Mouse (Mus musculus) layer of hippocampus, adult 8-10 months (tissue): ENCODE measurements around the gene Bach2. TPM values are rescaled to one million over a fixed set of nuclear protein-coding genes. Genes with fewer than 3 reads are reported as not detected.

Experiments
- DNase-seq, 2 experiments: peaks; one replicate each; pipeline ENCODE4 v3.0.0; 2022; ENCODE audit warnings: low spot score in 2 of 2
- total RNA-seq, 4 experiments: library from RNA; stranded (reverse); gene quantifications; 2 replicates each; pipeline ENCODE4 v1.2.4; 2022

Bach2 gene
- total RNA-seq, 4 experiments from 2014 or later = 15.1 to 17.9 (median 17.0) TPM

DNA sequence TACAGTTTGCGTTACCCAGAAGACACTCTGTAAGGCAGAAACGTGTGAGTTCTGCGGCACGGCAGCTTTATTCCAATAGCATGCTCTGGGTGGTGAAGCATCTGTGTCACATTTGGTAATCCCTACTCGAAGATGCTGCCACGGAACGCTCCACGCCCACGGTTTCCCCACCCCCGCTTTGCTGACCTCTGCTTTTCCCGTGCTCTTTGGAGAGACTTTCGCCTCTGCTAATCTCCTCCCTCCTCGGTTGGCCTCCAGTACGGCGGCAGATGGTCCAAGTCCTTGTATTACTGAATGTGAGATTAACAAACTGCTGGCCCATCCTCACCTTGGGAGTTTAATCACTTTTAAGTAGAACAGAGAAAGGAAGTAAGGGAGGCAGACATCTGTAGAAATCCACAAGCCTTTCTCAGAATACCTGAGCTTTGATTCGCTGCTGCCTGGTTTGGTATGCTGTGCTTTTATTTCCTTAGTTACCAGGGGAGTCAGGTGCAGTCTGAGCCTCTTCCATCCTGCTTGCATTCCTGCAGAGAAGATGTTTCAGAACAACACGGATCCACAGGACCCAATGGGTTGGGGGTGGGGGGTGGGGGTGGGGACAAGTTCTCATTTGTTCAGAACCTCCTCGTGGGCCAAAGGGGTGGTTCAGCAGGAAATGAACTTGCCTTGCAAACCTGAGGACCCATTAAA lies 242.9 kb downstream of the Bach2 start:
- no peak for DNase-seq

DNA sequence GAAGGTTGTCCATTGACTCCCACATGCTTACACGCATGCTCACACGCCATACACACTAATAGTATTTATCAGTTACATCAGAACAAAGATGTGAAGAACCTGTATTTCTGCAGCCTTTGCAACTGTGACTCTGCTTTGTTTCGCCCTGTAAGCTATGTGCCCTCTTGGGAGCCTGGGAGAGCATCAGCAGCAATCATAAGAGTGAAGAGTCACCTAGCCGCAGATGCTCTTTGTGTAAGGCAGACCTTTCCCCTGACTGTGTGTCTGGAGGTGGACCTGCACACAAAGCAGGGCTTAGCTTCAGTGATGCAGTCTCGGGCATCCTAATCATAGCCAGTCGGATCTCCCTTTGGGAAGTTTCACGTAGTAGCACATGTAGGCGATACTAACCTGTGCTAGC lies 243.5 kb downstream of the Bach2 start:
- DNase-seq = no peak

DNA sequence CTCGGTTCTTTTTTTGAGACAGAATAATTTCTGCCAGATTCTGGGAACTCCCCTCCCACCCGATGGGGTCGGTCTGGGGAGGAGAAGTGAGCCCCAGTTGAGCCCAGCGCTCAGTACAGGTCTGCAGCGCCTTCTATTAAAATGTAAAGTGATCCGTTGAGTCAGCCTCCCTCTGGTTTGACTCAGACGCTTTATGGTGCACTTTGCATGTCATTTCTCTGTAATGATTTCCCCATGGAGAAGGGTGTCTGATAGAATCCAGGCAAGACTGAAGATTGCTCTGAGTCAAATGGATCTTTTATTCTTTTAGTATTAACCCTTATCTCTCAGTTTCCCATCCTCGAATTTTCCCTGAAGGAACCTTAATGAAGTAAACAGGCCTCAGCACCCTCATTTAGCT lies 244.3 kb downstream of the Bach2 start:
- DNase-seq = no peak

DNA sequence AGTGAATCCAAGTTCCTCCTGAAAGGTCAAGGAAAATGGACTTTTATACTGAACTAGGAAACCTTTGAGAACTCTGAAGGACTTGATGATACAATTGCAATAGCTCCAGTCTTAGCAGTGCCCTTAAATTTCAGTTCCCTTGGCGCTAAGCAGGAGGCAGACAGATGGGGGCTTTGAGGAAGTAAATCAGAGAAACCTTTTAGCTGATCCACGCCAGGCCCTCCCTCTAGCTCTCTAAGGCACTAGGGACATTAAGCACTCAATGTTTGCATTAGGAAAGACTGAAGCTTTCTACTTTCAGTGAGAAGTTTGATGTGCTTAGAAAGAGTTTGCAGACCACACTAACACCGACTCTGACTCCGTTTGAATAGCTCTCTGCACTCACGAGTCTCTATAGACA lies 247.2 kb downstream of the Bach2 start:
- no peak for DNase-seq

DNA sequence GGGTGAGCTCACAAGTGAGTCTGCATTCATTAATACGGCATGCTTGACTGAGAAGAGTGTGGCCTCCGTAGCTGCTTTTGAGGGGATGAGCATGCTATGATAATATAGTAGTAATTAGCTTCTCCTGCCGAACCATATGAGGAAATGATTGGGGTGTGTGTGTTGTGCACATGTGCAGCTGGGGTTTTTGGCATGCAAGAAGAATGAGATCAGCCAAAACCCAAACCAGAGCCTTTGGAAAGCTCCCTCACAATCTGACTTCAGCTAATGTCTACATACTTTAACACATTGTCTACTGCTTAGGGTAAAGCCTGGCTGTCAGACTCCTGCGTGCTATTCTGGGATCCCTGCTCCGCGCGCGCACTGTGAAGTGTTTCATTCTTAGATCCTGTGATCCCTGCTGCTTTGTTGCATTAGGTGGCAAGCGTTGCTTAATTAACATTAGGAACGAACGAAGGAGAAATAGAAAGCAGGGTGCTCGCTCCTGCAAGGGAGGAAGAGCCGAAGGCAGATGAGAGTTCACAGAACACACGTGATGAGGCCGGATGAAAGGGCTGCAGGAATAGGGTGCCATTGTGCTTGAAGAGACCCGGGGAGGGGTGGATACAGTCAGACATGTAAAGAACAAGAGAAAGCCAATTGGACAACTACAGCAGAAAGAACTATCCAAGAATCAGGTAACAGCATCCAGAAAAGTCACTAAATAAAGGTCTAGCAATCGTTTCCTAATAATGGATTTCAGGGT lies 248.2 kb downstream of the Bach2 start:
- DNase-seq = no peak

DNA sequence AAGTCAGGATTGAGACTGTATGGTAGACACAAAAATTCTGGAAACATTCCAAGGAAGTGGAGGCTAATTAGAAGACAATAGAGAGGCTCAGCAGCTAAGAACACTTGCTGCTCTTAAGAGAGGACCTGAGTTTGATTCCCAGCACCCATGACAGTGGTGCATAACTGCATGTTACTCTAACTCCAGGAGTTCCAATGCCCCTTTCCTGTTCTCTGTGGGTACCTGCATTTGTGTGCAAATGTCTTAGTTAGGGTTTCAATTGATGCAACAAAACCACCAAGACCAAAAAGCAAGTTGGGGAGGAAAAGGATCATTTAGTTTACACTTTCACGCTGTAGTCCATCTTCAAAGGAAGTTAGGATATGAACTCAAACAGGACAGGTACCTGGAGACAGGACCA lies 250.6 kb downstream of the Bach2 start:
- no peak for DNase-seq

DNA sequence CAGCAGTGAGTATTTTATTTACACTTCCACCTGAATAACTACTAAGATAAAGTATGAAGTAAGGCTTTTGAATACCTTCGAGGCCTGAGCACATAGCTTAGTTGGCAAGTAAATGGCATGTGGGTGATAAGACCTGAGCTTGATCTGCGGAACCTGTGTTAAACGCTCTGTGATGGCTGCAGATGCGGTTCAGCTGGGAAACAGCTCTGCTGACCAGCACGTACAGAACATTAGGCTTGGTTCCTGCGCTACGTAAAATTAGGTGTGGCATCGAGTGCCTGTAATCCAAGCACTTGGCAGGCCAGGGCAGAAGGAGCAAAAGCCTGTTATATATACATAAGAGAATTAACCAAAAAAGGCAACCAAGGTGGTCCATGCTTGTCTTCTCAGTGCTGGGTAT lies 252.6 kb downstream of the Bach2 start:
- DNase-seq = no peak

DNA sequence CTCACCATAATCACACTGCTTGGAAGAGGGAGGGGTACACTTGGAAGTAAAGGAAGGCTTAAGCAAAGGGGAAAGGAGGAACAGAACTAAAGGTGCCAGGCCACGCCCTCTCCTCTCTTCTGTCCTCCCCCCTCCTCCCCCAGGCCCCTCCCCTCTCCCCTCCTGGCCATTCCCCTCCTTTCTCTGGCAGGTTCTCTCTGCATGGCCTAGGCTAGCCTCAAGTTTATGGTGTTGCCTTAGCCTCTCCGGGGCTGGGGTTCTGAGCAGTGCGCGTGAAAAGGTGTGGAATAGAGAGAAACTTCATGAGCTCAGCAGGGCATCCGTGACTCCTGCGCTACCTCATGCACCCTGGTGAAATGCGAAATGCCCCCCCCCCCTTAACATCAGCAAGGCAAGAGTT lies 254.2 kb downstream of the Bach2 start:
- no peak for DNase-seq

DNA sequence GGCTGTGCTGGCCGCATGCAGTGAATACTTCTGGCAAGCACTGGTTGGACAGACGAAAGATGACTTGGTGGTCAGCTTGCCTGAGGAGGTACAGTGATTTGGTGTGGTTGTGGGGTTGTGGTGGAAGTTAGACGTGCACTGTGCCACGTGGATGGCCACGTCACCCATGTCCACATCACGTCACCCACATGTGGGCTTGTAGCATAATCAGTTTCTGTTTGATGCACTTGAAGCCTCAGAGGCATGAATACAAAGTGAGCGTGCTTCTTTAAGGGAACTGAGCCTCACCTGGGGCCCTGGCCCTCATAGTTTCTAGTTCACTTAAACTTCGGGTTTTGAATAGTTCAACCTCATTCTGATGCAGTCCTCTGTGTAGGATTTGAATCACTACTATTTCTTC lies 263.2 kb downstream of the Bach2 start:
- no peak for DNase-seq

DNA sequence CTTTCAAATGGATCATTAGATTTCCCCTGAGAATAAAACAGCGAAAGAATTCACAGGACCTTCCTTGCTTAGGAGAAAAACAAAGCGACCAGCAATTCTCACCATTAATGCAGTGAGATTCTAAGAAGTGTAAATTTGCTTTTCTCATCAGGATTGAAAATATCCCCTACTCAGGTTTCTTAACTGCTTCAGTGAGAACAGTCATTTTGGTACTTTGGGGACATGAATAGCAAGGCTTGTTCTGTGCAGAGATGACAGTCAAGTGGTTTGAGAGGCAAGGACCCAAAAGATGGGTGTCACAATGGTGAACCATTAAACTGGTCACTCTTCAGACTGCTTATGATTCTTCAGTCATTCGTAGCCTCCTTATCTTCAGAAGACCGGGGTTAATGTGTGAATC lies 263.6 kb downstream of the Bach2 start:
- no peak for DNase-seq

DNA sequence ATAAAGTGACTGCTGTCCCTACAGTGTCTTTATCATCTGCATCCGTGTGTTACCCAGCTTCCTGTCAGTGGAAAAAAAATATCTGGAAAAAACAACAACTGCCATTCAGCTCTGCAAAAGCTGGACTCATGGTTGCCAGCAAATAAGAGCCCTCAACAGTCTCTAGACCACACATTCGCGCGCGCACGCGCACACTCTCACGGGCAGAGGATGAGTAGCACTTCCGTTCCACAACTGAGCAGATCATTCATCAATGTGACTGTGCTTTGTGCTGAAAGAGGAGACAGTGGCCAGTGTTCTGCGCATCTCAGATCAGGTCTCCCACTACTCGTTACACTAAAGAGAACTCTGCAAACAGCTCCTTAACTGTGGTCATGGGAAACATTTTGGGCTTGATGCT lies 265.6 kb downstream of the Bach2 start:
- no peak for DNase-seq

DNA sequence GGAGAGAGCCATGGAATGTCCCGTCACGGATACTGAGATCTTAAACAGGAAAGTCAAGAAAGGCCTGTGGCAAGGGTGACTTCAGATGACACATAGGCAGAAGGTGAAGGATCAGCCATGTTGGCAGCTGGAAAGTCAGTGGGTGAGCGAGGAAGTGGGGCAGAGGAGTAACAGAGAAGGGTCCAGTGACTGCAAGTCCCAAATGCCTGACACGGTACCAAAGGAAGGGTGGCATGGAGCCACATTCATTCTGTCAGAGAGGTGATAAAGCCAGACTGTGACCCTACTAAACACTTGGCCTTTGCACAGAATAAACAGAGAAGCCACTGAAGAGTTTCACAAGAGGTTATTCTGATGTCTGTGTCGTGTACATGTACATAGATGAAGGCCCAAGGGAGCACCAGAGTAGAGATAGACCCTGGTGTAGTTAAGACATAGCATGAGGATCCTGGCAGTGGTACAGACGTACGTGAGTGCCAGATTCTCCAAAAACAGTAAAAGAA lies 267.8 kb downstream of the Bach2 start:
- no peak for DNase-seq

DNA sequence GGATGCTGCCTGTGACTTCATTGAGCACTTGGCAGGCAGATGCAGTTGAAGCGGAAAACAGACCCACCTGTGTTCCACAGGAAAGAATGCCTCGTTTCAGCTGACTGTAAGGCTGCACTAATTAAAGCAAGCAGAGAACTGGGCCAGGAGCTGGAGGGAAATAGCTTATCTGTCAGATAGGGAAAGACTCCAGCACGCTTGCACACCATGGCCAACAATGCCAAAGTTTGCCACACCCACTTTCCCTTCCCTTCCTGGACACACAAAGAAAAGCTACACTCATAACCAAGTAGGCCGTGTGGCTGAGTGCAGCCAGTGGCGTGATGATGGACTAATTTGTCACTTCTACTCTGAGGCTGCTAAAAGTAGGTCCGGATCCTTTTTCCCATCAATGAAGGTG lies 268.4 kb downstream of the Bach2 start:
- no peak for DNase-seq

DNA sequence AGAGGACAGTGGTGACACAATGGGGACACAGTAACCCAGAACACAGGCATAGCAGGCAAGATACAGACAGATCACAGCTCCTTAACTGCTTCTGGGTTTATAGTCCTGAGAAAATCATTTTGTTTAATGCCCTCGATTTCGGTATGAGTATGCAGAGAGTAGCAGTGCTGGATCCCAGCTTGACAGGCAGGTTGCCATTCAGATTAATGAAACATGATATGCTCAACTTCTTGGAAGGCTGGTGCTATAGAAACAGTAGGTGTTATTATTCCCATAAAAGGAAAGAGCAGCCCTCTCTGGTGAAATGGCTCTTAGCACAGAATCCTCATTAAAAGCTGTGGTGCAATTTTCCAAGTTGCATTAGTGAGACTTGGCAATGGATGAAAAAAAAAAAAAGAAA lies 270.0 kb downstream of the Bach2 start:
- DNase-seq = no peak

DNA sequence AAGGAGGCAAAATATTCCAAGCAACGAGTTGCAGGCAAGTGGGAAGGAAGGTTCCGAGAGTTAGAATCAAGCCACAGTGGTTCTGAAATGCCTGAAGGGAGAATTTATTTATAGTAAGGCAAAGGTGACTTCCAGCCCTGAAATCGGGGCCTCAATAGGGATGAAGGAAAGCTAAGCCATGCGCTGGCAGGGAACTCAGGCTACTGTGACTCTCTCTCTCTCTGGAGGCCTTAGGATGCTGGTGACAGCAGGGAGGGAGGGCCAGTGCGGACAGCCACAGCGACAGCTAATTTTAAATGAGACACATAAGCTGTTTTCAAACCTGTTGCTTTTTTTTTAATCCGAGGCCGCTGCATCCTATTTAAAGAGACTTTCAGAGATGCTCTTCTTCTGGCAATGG lies 270.4 kb downstream of the Bach2 start:
- no peak for DNase-seq

DNA sequence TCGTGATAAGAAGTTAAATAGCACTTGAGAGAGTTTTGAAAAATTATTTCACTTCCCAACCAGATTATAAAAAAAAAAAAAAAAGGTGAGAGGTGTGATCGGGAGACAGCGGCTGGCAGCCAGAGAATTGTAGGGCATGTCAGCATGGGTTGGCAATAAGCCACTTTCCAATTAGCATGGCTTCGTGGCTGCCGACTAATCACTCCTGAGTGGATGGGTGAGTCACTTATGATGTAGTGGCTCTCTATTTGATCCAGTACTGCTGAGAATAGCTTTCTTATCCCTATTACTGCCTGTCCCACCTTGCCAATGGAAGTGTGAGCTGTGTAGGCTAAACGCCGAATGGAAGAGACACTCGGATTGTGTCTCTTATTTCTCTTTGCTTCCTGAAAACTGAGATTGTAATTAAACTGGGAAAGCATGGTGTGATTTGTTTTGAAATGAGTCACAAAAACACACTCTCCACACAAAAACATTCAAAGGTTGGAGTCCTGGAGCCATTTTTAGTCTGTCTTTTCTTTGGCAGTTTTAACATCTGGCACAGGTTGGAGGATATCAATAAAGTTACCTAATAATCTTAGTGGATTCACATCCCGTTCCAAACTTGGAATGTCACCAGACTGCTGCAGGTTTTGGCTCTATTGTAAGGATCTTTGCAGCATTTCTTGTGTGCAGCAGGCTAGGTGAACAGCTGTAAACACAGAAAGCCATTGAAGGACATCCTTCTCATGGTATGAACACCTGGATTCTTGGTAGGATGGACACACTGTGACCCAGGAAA lies 271.4 kb downstream of the Bach2 start:
- no peak for DNase-seq

DNA sequence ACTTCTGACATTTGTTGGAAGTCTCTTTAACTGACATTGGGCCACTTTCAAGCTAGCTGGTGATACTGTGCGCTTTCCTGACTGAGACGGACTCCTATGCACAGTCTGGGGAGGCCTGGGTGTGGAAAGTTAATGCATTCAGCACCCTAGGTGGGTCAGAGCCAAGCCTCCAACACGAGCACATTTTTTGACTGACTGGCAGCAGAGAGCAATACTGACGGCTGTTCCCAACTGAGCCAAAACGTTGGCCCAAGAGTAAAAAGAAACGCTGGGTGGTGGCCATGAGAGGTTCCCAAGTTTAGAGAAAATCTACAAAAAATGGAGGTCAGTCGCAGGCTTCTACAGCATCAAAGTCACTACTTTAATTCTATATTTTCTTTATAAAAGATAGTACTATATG lies 272.3 kb downstream of the Bach2 start:
- DNase-seq = no peak

DNA sequence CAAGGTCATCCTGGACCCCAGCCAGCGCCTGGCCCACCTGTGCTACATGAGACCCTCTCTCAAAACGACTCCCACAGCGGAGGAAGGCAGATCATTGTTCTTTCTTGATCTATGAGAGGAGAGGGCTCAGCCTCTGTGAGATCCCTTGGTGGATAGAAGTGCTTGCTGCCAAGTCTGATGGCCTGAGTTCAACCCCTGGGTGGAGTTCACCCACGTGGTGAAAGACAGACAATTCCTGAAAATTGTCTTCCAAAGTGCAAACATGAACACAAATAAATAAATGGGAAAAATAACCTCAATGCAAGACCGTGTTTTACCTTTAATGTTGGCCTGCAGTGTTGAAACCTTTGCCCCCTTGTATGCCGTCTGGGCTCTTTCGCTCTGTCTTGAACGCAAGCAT lies 277.5 kb downstream of the Bach2 start:
- no peak for DNase-seq

DNA sequence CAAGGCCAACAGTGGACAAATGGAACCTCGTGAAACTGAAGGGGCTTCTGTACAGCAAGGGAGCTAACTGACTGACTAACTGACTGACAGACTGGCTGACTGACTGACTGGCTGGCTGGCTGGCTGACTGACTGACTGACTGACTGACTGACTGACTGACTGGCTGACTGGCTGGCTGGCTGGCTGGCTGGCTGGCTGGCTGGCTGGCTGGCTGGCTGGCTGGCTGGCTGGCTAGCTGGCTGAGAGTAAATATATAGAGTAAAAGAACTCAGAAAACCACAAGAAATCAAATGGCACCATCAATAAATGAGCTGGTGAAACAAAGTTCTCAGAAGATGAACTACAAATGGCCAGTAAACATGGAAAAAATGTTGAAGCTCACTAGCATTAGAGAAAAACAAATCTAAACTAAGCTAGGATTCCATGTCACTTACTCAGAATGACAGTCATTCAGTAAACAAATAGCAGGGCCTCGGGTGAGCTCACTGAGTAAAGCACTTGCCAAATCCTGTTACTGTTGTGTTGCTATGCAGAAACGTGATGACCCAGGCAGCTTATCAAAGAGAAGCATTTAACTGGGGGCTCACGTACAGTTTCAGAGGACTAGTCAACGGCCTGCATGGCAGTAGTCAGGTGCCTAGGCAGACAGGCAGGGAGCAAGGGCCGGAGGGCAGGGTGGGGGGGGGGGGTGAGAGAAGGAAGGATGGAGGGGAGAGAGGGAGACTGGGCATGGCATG lies 280.4 kb downstream of the Bach2 start:
- DNase-seq = no peak

DNA sequence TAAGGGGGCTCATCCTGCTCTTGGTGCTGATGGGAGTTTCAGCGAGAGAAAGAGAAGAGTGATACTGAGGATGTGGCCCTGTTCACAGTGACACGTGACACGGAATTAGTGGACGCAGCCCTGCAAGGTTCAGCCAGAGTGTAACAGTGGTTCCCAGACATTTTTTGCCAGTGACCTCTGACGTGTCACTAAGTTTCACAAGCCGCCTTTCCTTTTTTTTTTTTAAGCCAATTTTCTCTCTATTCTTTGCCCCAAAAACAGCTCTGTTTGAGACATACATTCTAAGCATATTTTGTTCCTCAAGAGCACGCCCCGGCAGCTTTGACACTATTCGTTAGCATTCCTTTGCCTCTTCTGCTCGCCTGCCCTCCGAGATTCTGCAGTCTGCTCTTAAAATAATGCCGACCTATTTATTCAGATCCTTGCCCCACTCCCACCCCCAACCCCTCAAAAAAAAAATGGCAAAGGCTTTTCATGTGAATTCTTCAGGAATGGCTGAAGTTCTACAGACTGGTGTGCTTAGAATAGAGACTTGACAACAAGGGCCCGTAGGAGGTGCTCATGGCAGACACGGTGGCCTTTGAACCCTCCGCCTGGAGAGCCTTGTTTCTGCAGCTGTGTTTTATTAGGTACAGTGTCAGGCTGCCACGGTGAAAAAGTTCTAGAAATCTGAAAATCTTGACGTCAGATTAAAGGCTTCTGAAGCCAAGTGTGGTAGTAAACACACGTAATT lies 282.2 kb downstream of the Bach2 start:
- no peak for DNase-seq

DNA sequence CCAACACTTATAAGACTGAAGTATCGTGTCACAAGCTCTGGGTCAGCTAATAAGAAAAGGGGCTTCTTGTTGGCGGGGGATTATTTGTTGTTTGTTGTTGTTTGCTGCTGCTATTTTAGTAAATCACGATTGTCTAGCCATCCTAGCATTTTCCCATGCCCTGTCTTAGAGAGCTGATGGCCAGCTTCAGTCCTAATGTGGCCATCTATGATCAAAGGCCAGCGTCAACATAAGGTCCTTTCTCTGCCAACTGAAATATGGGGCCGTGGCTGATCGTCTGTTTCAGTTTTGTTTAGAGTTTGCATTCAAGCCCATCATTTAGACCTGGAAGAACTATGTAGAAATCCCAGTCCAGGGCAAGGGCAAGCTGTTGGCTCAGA lies 282.7 kb downstream of the Bach2 start:
- no peak for DNase-seq
